Comparison of ENCODE assay signal across 19 mouse cellular contexts in the genomic region with DNA sequence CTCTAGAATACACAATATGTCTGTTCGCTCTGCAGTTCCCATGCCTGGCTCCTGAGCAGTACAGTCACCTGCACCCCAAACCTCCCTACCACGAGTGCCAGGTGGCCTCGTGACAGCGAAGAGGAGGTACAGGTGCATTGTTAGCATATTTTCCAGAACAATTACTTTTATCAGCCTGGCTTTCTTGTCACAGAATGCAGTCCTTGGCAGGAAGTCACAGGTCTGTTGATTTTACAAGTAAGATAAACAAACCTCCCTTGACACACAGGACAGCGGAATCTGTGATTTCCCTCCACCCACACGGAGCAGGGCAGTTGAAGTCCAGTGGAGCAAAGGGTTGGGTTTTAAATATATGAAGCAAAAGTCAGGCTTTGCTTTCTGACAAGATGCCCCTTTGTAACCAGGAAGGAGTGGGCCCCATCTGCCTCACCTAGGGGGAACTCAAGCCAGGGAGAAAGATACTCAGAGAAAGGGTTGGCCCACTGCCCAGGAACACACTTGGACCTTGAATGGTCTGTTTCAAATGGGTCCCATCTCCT.
A peak's percentile ranks its signal among the peaks of the same experiment; 100 is the strongest.
DNase-seq lines count a peak whose midpoint lies in the region; ATAC-seq and TF ChIP-seq lines count a peak whose summit lies in the region.
"Had no signal": no experiment of that assay in that cellular context is flagged by ENCODE, and none has a peak within 500 bp of the region (broad histone marks: within the 10 kb centered on the region; RNA-seq: fewer than 3 reads in every experiment).

No protein-coding gene starts in this region.

- H3K27ac ChIP-seq in kidney, embryonic 15.5 days = no peak overlapping the region
- no peak overlapping the region for H3K27ac ChIP-seq in lung, embryonic 14.5 days (ENCODE audit: low read depth)
- peak overlapping the region; percentile 56 for H3K27ac ChIP-seq in stomach, postnatal 0 days (replicated peaks)

- H3K4me1 ChIP-seq in kidney, embryonic 15.5 days = peaks cover 27% of the 10 kb centered on the region
- H3K4me1 ChIP-seq in lung, embryonic 14.5 days (ENCODE audit: insufficient read depth) = peaks cover 4% of the 10 kb centered on the region; the same call in 1 of the 2 replicates
- peaks cover 2% of the 10 kb centered on the region; the same call in 1 of the 2 replicates for H3K4me1 ChIP-seq in stomach, postnatal 0 days (replicated peaks; ENCODE audit: control insufficient read depth, insufficient read depth)

- peak; percentile 52 for TF ChIP-seq EP300 in stomach, postnatal 0 days (optimal IDR thresholded peaks at IDR 0.05)

- ATAC-seq in kidney, embryonic 15.5 days (replicated peaks; ENCODE audit: low FRiP score) = peak; percentile 67
- ATAC-seq in lung, embryonic 14.5 days (ENCODE audit: insufficient read depth) = peak; percentile 58; the same call in 1 of the 2 replicates
- ATAC-seq in stomach, postnatal 0 days (ENCODE audit: low FRiP score, low TSS enrichment) = peak; percentile 95
- ATAC-seq: CD4-positive, CD25-positive, alpha-beta regulatory T cell, adult 4 months; forebrain, postnatal 0 days; inflammation-experienced regulatory T-cells, adult 6 months had no signal

- H3K27me3 ChIP-seq in kidney, embryonic 15.5 days = no peaks in the 10 kb centered on the region
- H3K27me3 ChIP-seq in lung, embryonic 14.5 days (ENCODE audit: insufficient read depth, low read length) = no peaks in the 10 kb centered on the region
- H3K27me3 ChIP-seq in stomach, postnatal 0 days (ENCODE audit: control insufficient read depth, insufficient read depth, low read length) = no peaks in the 10 kb centered on the region
- H3K27me3 ChIP-seq: megakaryocyte, embryonic 14.5 days had no signal

- no peaks in the 10 kb centered on the region for H3K36me3 ChIP-seq in kidney, embryonic 15.5 days
- H3K36me3 ChIP-seq in lung, embryonic 14.5 days (ENCODE audit: insufficient read depth) = no peaks in the 10 kb centered on the region
- no peaks in the 10 kb centered on the region for H3K36me3 ChIP-seq in stomach, postnatal 0 days (ENCODE audit: control insufficient read depth, insufficient read depth, low read length)

- TF ChIP-seq CTCF in lung, embryonic 14.5 days (IDR thresholded peaks at IDR 0.05; ENCODE audit: low read depth) = no peak
- TF ChIP-seq CTCF in stomach, postnatal 0 days (IDR thresholded peaks at IDR 0.05; ENCODE audit: low read depth) = no peak

- no peak overlapping the region for H3K4me2 ChIP-seq in kidney, embryonic 15.5 days
- H3K4me2 ChIP-seq in lung, embryonic 14.5 days = no peak overlapping the region
- no peak overlapping the region for H3K4me2 ChIP-seq in stomach, postnatal 0 days (replicated peaks; ENCODE audit: low read depth)
- H3K4me2 ChIP-seq: heart, embryonic 11.5 days had no signal

- DNase-seq in kidney, adult 8-10 months = no peak
- DNase-seq in testis, postnatal 10 days (ENCODE audit: low spot score) = peak; percentile 49
- no peak for DNase-seq in testis, postnatal 14 days (ENCODE audit: low spot score)
- peak; percentile 51 for DNase-seq in lung, embryonic 14.5 days
- DNase-seq in stomach, postnatal 0 days (ENCODE audit: low spot score) = peak; percentile 81
- no peak for DNase-seq in ovary, postnatal 10 days (ENCODE audit: low spot score)
- DNase-seq in embryo, embryonic 11 days = no peak
- DNase-seq: cerebellum, adult 11-12 months; forebrain, postnatal 0 days; gastrocnemius, postnatal 10 days; heart, postnatal 36 days; right cerebral cortex, adult 18-20 months; thymus, postnatal 14 days had no signal

- WGBS in kidney, embryonic 15.5 days = 26% methylated on average over 6 of the region's 6 CpGs
- WGBS in lung, embryonic 14.5 days = 17% methylated on average over 6 of the region's 6 CpGs
- WGBS in stomach, postnatal 0 days = 24% methylated on average over 6 of the region's 6 CpGs

- no peak overlapping the region for H3K4me3 ChIP-seq in kidney, embryonic 15.5 days (replicated peaks)
- H3K4me3 ChIP-seq in lung, embryonic 14.5 days (ENCODE audit: low read depth, low read length) = no peak overlapping the region
- no peak overlapping the region for H3K4me3 ChIP-seq in stomach, postnatal 0 days (ENCODE audit: low read depth, low read length)
- H3K4me3 ChIP-seq: erythroblast, embryonic 14.5 days; megakaryocyte, embryonic 14.5 days had no signal

- H3K9ac ChIP-seq in kidney, embryonic 15.5 days = no peak overlapping the region
- H3K9ac ChIP-seq in lung, embryonic 14.5 days = no peak overlapping the region
- no peak overlapping the region for H3K9ac ChIP-seq in stomach, postnatal 0 days (ENCODE audit: low read length)
- H3K9ac ChIP-seq: forebrain, postnatal 0 days had no signal

- H3K9me3 ChIP-seq in kidney, embryonic 15.5 days (replicated peaks) = no peaks in the 10 kb centered on the region
- no peaks in the 10 kb centered on the region for H3K9me3 ChIP-seq in lung, embryonic 14.5 days (ENCODE audit: low read depth, low read length)
- H3K9me3 ChIP-seq in stomach, postnatal 0 days (ENCODE audit: control insufficient read depth, low read length) = no peaks in the 10 kb centered on the region

Comparison
In these comparisons a context has a peak if more than half of its experiments do, and no peak if none do; other contexts are left out.
1. DNase-seq: peak in testis, postnatal 10 days (single experiment), lung, embryonic 14.5 days (single experiment) and stomach, postnatal 0 days (single experiment); none in kidney, adult 8-10 months (0 of 2), testis, postnatal 14 days (single experiment), ovary, postnatal 10 days (single experiment) and embryo, embryonic 11 days (single experiment).
2. Peak in every context shown above with its lines, with median percentiles within 50 percentile points of each other: ATAC-seq.